Mouse (Mus musculus): ENCODE data around the gene Cldn4.
A peak's percentile ranks its signal among the peaks of the same experiment; 100 is the strongest.

Cldn4 gene

GRCm38 (mm10) chr5:134932903-134933276 lies 13.8 kb downstream of the Cldn4 start:
- peak; percentile 72 for DNase-seq (ENCODE audit: low read depth, low spot score)

- DNase-seq (ENCODE audit: low read depth, low spot score) = peak; percentile 90
Measured at GRCm38 (mm10) chr5:134932179-134932902, 14.4 kb downstream of the Cldn4 start, which contains the start of gene Mettl27. Gene Mettl27, plus strand, starts transcription at chr5:134932368.

- DNase-seq (ENCODE audit: low read depth, low spot score) = no peak
Measured at GRCm38 (mm10) chr5:134929988-134930387, 16.7 kb downstream of the Cldn4 start.

- DNase-seq (ENCODE audit: low read depth, low spot score) = no peak
Measured at GRCm38 (mm10) chr5:134926726-134927125, 20.0 kb downstream of the Cldn4 start.

DNA sequence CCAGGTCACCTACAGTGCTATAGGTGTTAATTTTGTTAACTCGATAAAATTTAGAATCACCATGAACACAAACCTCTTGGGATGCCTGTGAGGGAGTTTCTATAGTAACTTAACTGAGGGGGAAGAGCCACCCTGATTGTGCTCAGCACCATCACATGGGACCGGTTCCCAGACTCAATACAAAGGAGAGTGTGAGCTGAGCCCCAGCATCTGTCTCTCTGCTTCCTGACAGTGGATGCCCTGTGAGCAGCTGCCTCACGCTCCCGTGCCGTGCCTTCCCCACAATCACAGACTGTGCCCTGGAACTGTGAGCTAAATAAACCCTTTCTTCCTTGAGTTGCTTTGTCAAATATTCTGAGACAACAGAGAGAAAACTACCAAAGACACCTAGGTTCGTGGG lies 23.6 kb downstream of the Cldn4 start:
- DNase-seq (ENCODE audit: low read depth, low spot score) = no peak

- no peak for DNase-seq (ENCODE audit: low read depth, low spot score)
Measured at GRCm38 (mm10) chr5:134921106-134921505, 25.6 kb downstream of the Cldn4 start.

GRCm38 (mm10) chr5:134920106-134920687 lies 26.5 kb downstream of the Cldn4 start:
- no peak for DNase-seq (ENCODE audit: low read depth, low spot score)

DNA sequence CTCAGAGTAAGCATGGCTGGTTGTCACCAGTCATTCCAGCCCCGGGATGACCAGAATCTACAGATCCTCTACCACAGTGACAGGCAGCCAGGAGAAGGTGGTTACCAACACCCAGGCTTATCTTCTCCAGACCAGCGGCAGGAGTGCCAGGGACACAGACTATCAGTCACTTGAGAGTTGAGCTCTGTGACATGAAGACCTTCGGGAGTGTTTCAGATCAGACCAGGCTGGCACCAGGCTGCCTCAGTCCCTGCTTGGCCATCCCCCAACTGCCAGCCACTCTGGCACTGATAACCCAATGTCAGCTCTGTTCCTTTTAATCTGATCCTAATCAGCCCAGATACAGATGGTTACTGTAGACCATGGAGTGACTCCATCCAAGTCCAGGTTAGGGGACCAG lies 27.6 kb downstream of the Cldn4 start:
- DNase-seq (ENCODE audit: low read depth, low spot score) = no peak

DNA sequence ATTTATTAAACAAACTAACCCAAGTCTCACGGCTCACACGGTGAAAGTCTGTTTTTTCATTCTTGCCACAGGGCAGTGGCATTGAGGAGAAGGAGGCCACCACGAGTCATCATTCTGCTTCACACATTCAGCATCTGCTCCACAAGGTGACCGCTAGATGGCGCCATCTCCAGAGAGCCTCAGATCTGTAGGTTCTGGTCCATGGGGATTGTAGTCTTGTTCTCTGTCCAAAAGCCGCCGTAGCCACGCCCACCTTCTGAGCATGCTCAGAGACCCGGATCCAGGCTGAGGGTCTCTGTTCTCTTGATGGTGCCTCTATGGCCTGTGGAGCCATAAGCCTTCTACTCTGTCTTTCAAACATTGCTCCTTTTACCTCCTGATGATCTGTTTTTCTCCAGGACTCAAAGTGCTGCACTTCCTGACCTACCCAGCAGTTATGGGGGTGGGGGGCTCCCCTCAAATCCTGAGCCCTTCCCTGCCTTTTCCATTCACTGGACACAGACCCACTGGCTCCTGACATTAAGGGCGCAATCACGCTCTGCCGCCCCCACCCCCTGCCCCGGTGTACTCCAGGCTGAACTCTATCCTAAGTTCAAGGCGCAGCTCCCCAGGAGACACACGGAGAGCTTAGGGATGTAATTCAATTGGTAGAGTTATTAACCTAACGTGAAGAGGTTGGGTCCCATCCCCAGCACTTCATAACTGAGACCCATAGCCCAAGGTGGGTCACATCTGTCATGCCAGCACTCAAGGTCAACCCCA lies 28.5 kb downstream of the Cldn4 start:
- peak; percentile 66 for DNase-seq (ENCODE audit: low read depth, low spot score)

DNA sequence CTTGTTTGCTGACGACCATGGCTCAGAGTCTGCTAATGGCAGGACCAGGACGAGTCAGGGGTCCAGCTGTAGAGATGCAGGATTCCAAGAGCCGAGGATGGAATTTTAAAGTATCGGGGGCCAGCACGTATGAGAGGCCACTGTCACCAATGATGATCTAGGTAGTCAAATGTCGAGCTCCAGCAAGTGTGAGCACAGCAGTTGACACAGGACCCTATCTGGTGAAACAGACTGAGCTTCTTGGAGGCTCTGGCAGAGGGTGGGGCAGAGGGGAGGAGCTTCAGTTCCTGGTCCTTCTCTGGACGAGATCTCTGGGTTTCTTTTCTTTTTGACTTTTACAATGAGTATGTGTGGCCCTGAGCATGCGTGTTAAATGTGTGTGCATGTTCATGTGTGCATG lies 31.4 kb downstream of the Cldn4 start, which contains the start of gene Cldn13:
TSS of gene Cldn13 (minus strand) at position 216 of the 400 bp plus-strand sequence.
- no peak for DNase-seq (ENCODE audit: low read depth, low spot score)

DNA sequence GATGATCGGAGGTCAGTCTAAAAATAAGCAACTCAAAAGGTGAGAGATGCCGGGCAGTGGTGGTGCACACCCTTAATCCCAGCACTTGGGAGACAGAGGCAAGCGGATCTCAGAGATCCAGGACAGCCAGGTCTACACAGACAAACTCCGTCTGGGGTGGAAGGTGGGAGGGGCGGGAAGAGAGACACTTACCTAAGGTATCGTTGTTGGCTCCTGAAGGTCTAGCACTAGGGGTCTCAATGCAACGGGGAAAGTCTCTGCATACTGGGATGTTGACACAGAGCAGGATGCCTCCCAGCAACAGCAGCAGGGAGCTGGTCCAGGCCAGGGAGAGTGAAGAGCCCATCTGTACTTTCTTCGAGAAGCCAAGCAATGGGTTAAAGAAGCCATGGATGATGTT lies 32.2 kb downstream of the Cldn4 start:
- DNase-seq (ENCODE audit: low read depth, low spot score) = no peak

DNA sequence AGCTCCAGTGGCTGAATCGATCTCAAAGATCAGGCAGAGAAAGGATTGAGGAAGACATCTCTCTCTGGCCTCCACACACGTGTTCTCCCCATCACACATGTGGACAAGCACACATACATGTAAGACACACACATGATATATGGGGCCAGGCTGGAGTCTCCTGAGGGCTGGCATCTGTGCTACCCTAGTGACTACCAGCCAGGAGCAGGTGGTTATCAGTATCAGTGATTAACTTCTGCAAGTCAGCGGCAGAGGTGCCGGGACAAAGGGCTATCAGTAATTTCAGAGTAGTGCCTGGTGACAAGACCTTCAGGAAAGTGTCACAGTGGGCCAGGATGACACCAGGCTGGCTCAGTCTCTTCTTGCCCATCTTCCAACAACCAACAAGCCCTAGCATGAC lies 33.0 kb downstream of the Cldn4 start:
- DNase-seq (ENCODE audit: low read depth, low spot score) = no peak

GRCm38 (mm10) chr5:134913352-134913751 lies 33.4 kb downstream of the Cldn4 start:
- DNase-seq (ENCODE audit: low read depth, low spot score) = no peak

DNA sequence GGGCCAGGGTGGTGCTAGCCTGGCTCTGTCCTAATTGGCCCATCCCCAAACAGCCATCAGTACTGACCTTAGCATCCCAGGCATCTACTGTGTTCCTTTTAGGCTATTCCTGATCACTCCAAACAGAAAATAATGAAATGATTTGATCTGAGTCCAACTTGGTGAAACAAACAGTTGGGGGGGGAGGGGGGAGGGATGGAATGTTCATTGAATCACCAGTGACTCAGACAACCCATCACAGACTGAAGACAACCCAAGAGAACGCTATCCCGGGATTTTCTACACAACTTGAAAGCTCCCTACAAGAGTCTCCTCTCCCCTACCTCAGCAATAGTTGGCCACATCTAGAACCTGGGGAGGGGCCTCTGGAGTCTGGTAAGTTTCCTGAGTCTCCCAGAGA lies 34.8 kb downstream of the Cldn4 start:
- no peak for DNase-seq (ENCODE audit: low read depth, low spot score)

DNA sequence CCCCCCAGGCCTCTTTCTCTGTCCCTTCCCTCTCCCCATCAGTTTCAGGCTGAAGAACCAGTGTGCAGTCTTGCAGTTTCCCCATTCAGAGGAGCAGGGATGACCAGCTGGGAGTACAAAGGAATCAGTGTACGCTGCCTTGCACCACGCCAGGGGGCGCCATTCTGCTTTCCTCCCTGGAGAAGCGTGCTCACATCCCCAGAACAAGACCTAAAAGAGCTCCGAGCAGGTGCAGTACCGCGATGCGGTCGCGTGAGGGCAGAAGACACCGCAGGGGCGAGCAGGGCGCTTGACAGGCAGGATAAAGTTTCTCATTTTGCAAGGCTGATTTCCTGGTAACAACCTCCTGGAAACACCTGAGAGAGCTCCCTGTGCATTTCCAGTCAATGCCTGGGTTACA lies 39.6 kb downstream of the Cldn4 start:
- peak; percentile 96 for DNase-seq (ENCODE audit: low read depth, low spot score)

DNA sequence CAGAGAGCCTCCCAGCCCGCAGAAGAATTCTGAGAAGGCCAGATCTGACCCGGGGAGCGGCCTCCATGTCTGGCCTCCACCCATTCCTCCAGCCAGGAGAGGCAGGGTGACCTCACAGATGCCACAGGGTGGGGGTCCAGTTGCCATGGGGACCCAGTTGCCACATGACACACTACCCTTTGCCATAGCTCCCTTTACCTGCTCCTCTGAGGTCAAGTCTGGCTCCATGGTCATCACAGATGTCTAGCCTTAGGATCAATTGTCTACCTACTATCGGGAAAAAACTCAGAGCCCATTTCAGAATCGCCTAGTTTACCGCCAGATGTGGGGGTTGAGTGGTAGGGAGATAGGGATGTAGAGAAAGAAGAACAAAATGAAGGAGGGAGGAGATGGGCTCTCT lies 40.1 kb downstream of the Cldn4 start, which contains the start of gene Tmem270:
TSS of gene Tmem270 (minus strand) at position 101 of the 400 bp plus-strand sequence.
- no peak for DNase-seq (ENCODE audit: low read depth, low spot score)

DNA sequence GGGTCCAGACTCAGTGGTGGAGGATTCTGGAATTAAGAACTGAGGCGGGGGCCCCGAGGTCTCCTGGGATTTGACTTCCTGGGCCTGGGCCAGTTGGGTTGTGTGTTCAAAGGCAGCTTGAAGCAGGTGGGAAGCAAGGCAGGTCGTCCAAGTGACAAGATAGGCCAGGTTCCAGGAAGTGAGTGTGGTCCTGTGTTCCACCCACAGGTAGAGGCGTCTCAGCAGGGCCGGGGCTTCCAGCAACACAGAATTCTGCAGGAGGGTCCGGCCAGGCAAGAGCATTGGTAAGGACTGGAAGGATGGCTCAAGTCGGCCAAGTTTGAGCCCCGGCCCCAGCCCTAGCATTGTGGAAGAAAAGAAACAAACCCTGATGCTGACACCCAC lies 45.1 kb downstream of the Cldn4 start:
- no peak for DNase-seq (ENCODE audit: low read depth, low spot score)

- DNase-seq (ENCODE audit: low read depth, low spot score) = peak; percentile 69
Measured at GRCm38 (mm10) chr5:134901012-134901643, 45.6 kb downstream of the Cldn4 start.

DNA sequence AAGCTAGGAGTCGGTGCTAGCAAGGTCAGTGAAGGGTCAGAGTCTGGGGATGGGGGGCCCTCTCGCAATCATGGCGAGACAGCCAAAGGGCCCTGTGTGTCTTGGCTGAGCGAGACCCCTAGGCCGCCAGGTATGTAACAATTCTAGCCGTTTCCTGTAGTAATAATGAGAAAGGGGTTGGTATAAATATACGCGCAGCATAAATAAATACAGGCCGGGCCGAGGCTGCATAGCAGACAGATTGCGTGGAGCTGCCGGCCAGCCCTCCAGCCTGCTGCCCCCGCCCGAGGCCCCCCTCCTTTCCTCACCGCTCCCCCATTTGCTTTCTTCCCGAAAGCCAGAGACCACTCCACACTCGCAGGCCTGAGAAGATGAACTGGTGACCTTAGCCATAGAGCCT lies 49.1 kb downstream of the Cldn4 start:
- DNase-seq (ENCODE audit: low read depth, low spot score) = no peak

DNA sequence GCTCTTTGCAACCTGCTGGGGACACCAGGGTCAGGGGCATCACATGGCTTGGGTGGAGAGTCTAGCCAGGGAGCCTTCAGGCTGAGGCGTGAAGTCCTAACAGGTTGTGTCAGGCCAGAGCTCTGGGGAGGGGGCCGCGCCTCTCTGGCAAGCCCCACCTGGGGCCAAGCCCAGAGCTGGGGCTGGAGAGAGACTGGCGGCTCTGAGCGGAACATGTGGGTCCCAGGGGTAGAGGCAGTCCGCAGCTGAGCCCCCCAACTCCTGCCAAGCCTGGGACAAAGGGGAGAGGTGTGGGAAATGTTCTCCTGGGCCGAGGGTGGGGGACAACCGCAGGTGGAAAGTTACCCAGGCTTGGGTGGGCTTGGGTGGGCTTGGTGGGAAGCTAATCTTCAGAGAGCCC lies 49.8 kb downstream of the Cldn4 start:
- DNase-seq (ENCODE audit: low read depth, low spot score) = no peak

- DNase-seq (ENCODE audit: low read depth, low spot score) = peak; percentile 69
Measured at GRCm38 (mm10) chr5:134895291-134895690, 51.4 kb downstream of the Cldn4 start.

Data from mesoderm, embryonic 11.5 days (tissue).